Mouse (Mus musculus): Measurements from ENCODE around the gene Grin3a. TPM values are rescaled to one million over a fixed set of nuclear protein-coding genes. Genes with fewer than 3 reads are reported as not detected.

The Grin3a gene
- polyA plus RNA-seq, 1 experiment from 2014 or later, result 2.1 TPM

- Histone ChIP-seq H3K27me3 (ENCODE audit: control insufficient read depth, insufficient read depth, low read length) (no peaks in the 10 kb centered on the region), H3K9me3 (ENCODE audit: control insufficient read depth, low read depth, low read length) (no peaks in the 10 kb centered on the region)
Measured at GRCm38 (mm10) chr4:49662231-49662630, 183.3 kb downstream of the Grin3a start.

GRCm38 (mm10) chr4:49661664-49662063 is 183.9 kb downstream of the Grin3a start:
- no peaks in the 10 kb centered on the region for H3K4me1 ChIP-seq (ENCODE audit: control insufficient read depth, insufficient read depth, low read length)
- H3K4me2 ChIP-seq (replicated peaks; ENCODE audit: low read depth, low read length), result no peak overlapping the region
- H3K9ac ChIP-seq (replicated peaks; ENCODE audit: low read depth, low read length), result no peak overlapping the region
- H3K36me3 ChIP-seq (ENCODE audit: control insufficient read depth, insufficient read depth, low read length), result peaks cover 26% of the 10 kb centered on the region
- 95% methylated on average over 9 of the region's 9 CpGs for WGBS
- no peak for ATAC-seq (ENCODE audit: insufficient number of reproducible peaks, insufficient read depth, low FRiP score, low read depth)
- no peak overlapping the region for H3K27ac ChIP-seq (ENCODE audit: low read length)
- H3K9me3 ChIP-seq (ENCODE audit: control insufficient read depth, low read depth, low read length), result no peaks in the 10 kb centered on the region
- H3K4me3 ChIP-seq (ENCODE audit: low read depth, low read length), result no peak overlapping the region
- H3K27me3 ChIP-seq (ENCODE audit: control insufficient read depth, insufficient read depth, low read length), result no peaks in the 10 kb centered on the region

More at GRCm38 (mm10) chr4:49662231-49662630, 183.3 kb downstream of the Grin3a start:
- WGBS, result 90% methylated on average over 4 of the region's 4 CpGs
- Histone ChIP-seq H3K4me2 (replicated peaks; ENCODE audit: low read depth, low read length) (no peak overlapping the region), H3K36me3 (ENCODE audit: control insufficient read depth, insufficient read depth, low read length) (peaks cover 21% of the 10 kb centered on the region), H3K4me3 (ENCODE audit: low read depth, low read length) (no peak overlapping the region), H3K9ac (replicated peaks; ENCODE audit: low read depth, low read length) (no peak overlapping the region), H3K4me1 (ENCODE audit: control insufficient read depth, insufficient read depth, low read length) (no peaks in the 10 kb centered on the region), H3K27ac (ENCODE audit: low read length) (no peak overlapping the region)
- no peak for ATAC-seq (ENCODE audit: insufficient number of reproducible peaks, insufficient read depth, low FRiP score, low read depth)

GRCm38 (mm10) chr4:49659421-49659820 is 186.1 kb downstream of the Grin3a start:
- Histone ChIP-seq H3K27ac (ENCODE audit: low read length) (no peak overlapping the region), H3K9me3 (ENCODE audit: control insufficient read depth, low read depth, low read length) (no peaks in the 10 kb centered on the region), H3K36me3 (ENCODE audit: control insufficient read depth, insufficient read depth, low read length) (peaks cover 44% of the 10 kb centered on the region), H3K27me3 (ENCODE audit: control insufficient read depth, insufficient read depth, low read length) (no peaks in the 10 kb centered on the region), H3K4me3 (ENCODE audit: low read depth, low read length) (no peak overlapping the region), H3K4me1 (ENCODE audit: control insufficient read depth, insufficient read depth, low read length) (no peaks in the 10 kb centered on the region), H3K4me2 (replicated peaks; ENCODE audit: low read depth, low read length) (no peak overlapping the region), H3K9ac (replicated peaks; ENCODE audit: low read depth, low read length) (no peak overlapping the region)
- 80% methylated on average over 1 of the region's 1 CpGs for WGBS
- no peak for ATAC-seq (ENCODE audit: insufficient number of reproducible peaks, insufficient read depth, low FRiP score, low read depth)

- Histone ChIP-seq H3K36me3 (ENCODE audit: control insufficient read depth, insufficient read depth, low read length) (peaks cover 64% of the 10 kb centered on the region), H3K4me1 (ENCODE audit: control insufficient read depth, insufficient read depth, low read length) (no peaks in the 10 kb centered on the region), H3K27me3 (ENCODE audit: control insufficient read depth, insufficient read depth, low read length) (no peaks in the 10 kb centered on the region), H3K9me3 (ENCODE audit: control insufficient read depth, low read depth, low read length) (no peaks in the 10 kb centered on the region), H3K9ac (replicated peaks; ENCODE audit: low read depth, low read length) (no peak overlapping the region), H3K4me2 (replicated peaks; ENCODE audit: low read depth, low read length) (no peak overlapping the region), H3K4me3 (ENCODE audit: low read depth, low read length) (no peak overlapping the region), H3K27ac (ENCODE audit: low read length) (no peak overlapping the region)
- no peak for ATAC-seq (ENCODE audit: insufficient number of reproducible peaks, insufficient read depth, low FRiP score, low read depth)
- 57% methylated on average over 2 of the region's 2 CpGs for WGBS
Measured at GRCm38 (mm10) chr4:49639913-49640312, 205.6 kb downstream of the Grin3a start.

GRCm38 (mm10) chr4:49637821-49638220 is 207.7 kb downstream of the Grin3a start:
- no peaks in the 10 kb centered on the region for H3K9me3 ChIP-seq (ENCODE audit: control insufficient read depth, low read depth, low read length)
- no peak for ATAC-seq (ENCODE audit: insufficient number of reproducible peaks, insufficient read depth, low FRiP score, low read depth)
- whole genome bisulfite sequencing, result 93% methylated on average over 11 of the region's 11 CpGs
- H3K4me3 ChIP-seq (ENCODE audit: low read depth, low read length), result no peak overlapping the region
- H3K4me1 ChIP-seq (ENCODE audit: control insufficient read depth, insufficient read depth, low read length), result 0 out of 2 replicates have a peak, but pooled peaks cover 3% of the 10 kb centered on the region
- H3K36me3 ChIP-seq (ENCODE audit: control insufficient read depth, insufficient read depth, low read length), result peaks cover 61% of the 10 kb centered on the region
- H3K4me2 ChIP-seq (replicated peaks; ENCODE audit: low read depth, low read length), result no peak overlapping the region
- H3K27ac ChIP-seq (ENCODE audit: low read length), result no peak overlapping the region
- H3K27me3 ChIP-seq (ENCODE audit: control insufficient read depth, insufficient read depth, low read length), result no peaks in the 10 kb centered on the region
- no peak overlapping the region for H3K9ac ChIP-seq (replicated peaks; ENCODE audit: low read depth, low read length)

- WGBS, result under 1% methylated on average over 30 of the region's 30 CpGs
- H3K9ac ChIP-seq (replicated peaks; ENCODE audit: low read depth, low read length), result peak overlapping the region; percentile 80
- no peaks in the 10 kb centered on the region for H3K9me3 ChIP-seq (ENCODE audit: control insufficient read depth, low read depth, low read length)
- H3K27ac ChIP-seq (ENCODE audit: low read length), result peak overlapping the region; percentile 85
- peaks cover 28% of the 10 kb centered on the region; the same call in 1 of the 2 replicates for H3K36me3 ChIP-seq (ENCODE audit: control insufficient read depth, insufficient read depth, low read length)
- peak; percentile 71 for ATAC-seq (ENCODE audit: insufficient number of reproducible peaks, insufficient read depth, low FRiP score, low read depth)
- H3K4me1 ChIP-seq (ENCODE audit: control insufficient read depth, insufficient read depth, low read length), result 0 out of 2 replicates have a peak, but pooled peaks cover 3% of the 10 kb centered on the region
- H3K27me3 ChIP-seq (ENCODE audit: control insufficient read depth, insufficient read depth, low read length), result no peaks in the 10 kb centered on the region
- H3K4me3 ChIP-seq (ENCODE audit: low read depth, low read length), result peak overlapping the region; percentile 87
- peak overlapping the region; percentile 75 for H3K4me2 ChIP-seq (replicated peaks; ENCODE audit: low read depth, low read length)
Measured at GRCm38 (mm10) chr4:49632139-49632481, 213.4 kb downstream of the Grin3a start.

GRCm38 (mm10) chr4:49631319-49632138 is 214.0 kb downstream of the Grin3a start, which contains the start of gene Rnf20:
Gene Rnf20, plus strand, starts transcription at chr4:49632006.
- peak; percentile 96 for ATAC-seq (ENCODE audit: insufficient number of reproducible peaks, insufficient read depth, low FRiP score, low read depth)
- 3% methylated on average over 37 of the region's 37 CpGs for WGBS
- H3K27me3 ChIP-seq (ENCODE audit: control insufficient read depth, insufficient read depth, low read length), result no peaks in the 10 kb centered on the region
- H3K9me3 ChIP-seq (ENCODE audit: control insufficient read depth, low read depth, low read length), result no peaks in the 10 kb centered on the region
- peak within 1 kb of the TSS; percentile 87 for H3K4me3 ChIP-seq (ENCODE audit: low read depth, low read length)
- H3K9ac ChIP-seq (replicated peaks; ENCODE audit: low read depth, low read length), result peak within 1 kb of the TSS; percentile 80
- H3K27ac ChIP-seq (ENCODE audit: low read length), result peak within 1 kb of the TSS; percentile 85
- H3K4me2 ChIP-seq (replicated peaks; ENCODE audit: low read depth, low read length), result peak within 1 kb of the TSS; percentile 75
- 0 out of 2 replicates have a peak, but pooled peaks cover 3% of the 10 kb centered on the region for H3K4me1 ChIP-seq (ENCODE audit: control insufficient read depth, insufficient read depth, low read length)
- H3K36me3 ChIP-seq (ENCODE audit: control insufficient read depth, insufficient read depth, low read length), result peaks cover 22% of the 10 kb centered on the region; the same call in 1 of the 2 replicates

GRCm38 (mm10) chr4:49628941-49629340 is 216.6 kb downstream of the Grin3a start:
- Histone ChIP-seq H3K27me3 (ENCODE audit: control insufficient read depth, insufficient read depth, low read length) (no peaks in the 10 kb centered on the region), H3K36me3 (ENCODE audit: control insufficient read depth, insufficient read depth, low read length) (no peaks in the 10 kb centered on the region), H3K4me2 (replicated peaks; ENCODE audit: low read depth, low read length) (no peak overlapping the region), H3K9me3 (ENCODE audit: control insufficient read depth, low read depth, low read length) (no peaks in the 10 kb centered on the region), H3K4me1 (ENCODE audit: control insufficient read depth, insufficient read depth, low read length) (0 out of 2 replicates have a peak, but pooled peaks cover 3% of the 10 kb centered on the region), H3K4me3 (ENCODE audit: low read depth, low read length) (no peak overlapping the region), H3K9ac (replicated peaks; ENCODE audit: low read depth, low read length) (no peak overlapping the region), H3K27ac (ENCODE audit: low read length) (no peak overlapping the region)
- WGBS, result 79% methylated on average over 5 of the region's 5 CpGs
- ATAC-seq (ENCODE audit: insufficient number of reproducible peaks, insufficient read depth, low FRiP score, low read depth), result no peak

All from stomach, embryonic 14.5 days (tissue).